20 mouse cellular contexts compared by ENCODE assay signal in genomic region chr12:70904471-70904870, GRCm38 (mm10). TPM values are rescaled to one million over a fixed set of nuclear protein-coding genes. Genes with fewer than 3 reads are reported as not detected.
DNase-seq lines count a peak whose midpoint lies in the region; ATAC-seq lines count a peak whose summit lies in the region.
"Had no signal": no experiment of that assay in that cellular context is flagged by ENCODE, and none has a peak within 500 bp of the region (broad histone marks: within the 10 kb centered on the region; RNA-seq: fewer than 3 reads in every experiment).

No protein-coding gene starts in this region.

- H3K27me3 ChIP-seq in heart, embryonic 12.5 days (replicated peaks): no peaks in the 10 kb centered on the region
- H3K27me3 ChIP-seq in heart, embryonic 10.5 days (ENCODE audit: insufficient read depth, poor library complexity, severe bottlenecking): no peaks in the 10 kb centered on the region
- H3K27me3 ChIP-seq in embryonic facial prominence, embryonic 10.5 days (replicated peaks; ENCODE audit: low read depth, poor library complexity, severe bottlenecking): no peaks in the 10 kb centered on the region
- H3K27me3 ChIP-seq: CH12.LX, Patski had no signal

- H3K4me2 ChIP-seq in heart, embryonic 12.5 days: no peak overlapping the region

- peaks cover 27% of the 10 kb centered on the region for H3K36me3 ChIP-seq in heart, embryonic 12.5 days
- peaks cover 24% of the 10 kb centered on the region for H3K36me3 ChIP-seq in heart, embryonic 10.5 days
- peaks cover 42% of the 10 kb centered on the region for H3K36me3 ChIP-seq in embryonic facial prominence, embryonic 10.5 days (replicated peaks)

- peaks cover 11% of the 10 kb centered on the region for H3K4me1 ChIP-seq in heart, embryonic 12.5 days (replicated peaks)
- H3K4me1 ChIP-seq in heart, embryonic 10.5 days: peaks cover 16% of the 10 kb centered on the region; the same call in 1 of the 2 replicates
- H3K4me1 ChIP-seq in embryonic facial prominence, embryonic 10.5 days: peaks cover 8% of the 10 kb centered on the region; the same call in 1 of the 2 replicates

- no peak overlapping the region for H3K27ac ChIP-seq in heart, embryonic 12.5 days (ENCODE audit: poor library complexity, severe bottlenecking)
- H3K27ac ChIP-seq in heart, embryonic 10.5 days: no peak overlapping the region
- H3K27ac ChIP-seq in embryonic facial prominence, embryonic 10.5 days (replicated peaks): no peak overlapping the region

- 92% methylated on average over 10 of the region's 10 CpGs for WGBS in heart, embryonic 12.5 days
- 91% methylated on average over 10 of the region's 10 CpGs for WGBS in heart, embryonic 10.5 days
- 92% methylated on average over 10 of the region's 10 CpGs for WGBS in embryonic facial prominence, embryonic 10.5 days

- no peak overlapping the region for H3K4me3 ChIP-seq in heart, embryonic 12.5 days
- no peak overlapping the region for H3K4me3 ChIP-seq in heart, embryonic 10.5 days
- H3K4me3 ChIP-seq in embryonic facial prominence, embryonic 10.5 days: no peak overlapping the region

- no peak overlapping the region for H3K9ac ChIP-seq in heart, embryonic 12.5 days

- H3K9me3 ChIP-seq in heart, embryonic 12.5 days (replicated peaks): 0 out of 2 replicates have a peak, but pooled peaks cover 5% of the 10 kb centered on the region
- no peaks in the 10 kb centered on the region; the same call in 1 of the 2 replicates for H3K9me3 ChIP-seq in heart, embryonic 10.5 days
- H3K9me3 ChIP-seq in embryonic facial prominence, embryonic 10.5 days: no peaks in the 10 kb centered on the region
- H3K9me3 ChIP-seq: G1E had no signal

- peak; percentile 81 for DNase-seq in heart, adult 11 months
- peak; percentile 54 for DNase-seq in heart, embryonic 10.5 days (ENCODE audit: low spot score)
- DNase-seq in heart, postnatal 14 days: no peak
- DNase-seq in embryonic facial prominence, embryonic 10.5 days (ENCODE audit: low spot score): peak; percentile 3
- no peak for DNase-seq in gastrocnemius, postnatal 14 days
- DNase-seq: adrenal gland, adult 2 months; adrenal gland, adult 8-10 months; adrenal gland, postnatal 10 days; adrenal gland, postnatal 14 days; adrenal gland, postnatal 25 days; adrenal gland, postnatal 36 days; B cell, adult 2 months; cerebellum, adult 11 months; cerebellum, adult 11-12 months had no signal

- intact Hi-C loops in heart, postnatal 14 days (cut with DNase I): no loop called here
- intact Hi-C loops in gastrocnemius, postnatal 14 days (cut with DNase I; ENCODE audit: low total_unique reads): no loop called here

- no peak for ATAC-seq in heart, embryonic 12.5 days (ENCODE audit: insufficient number of reproducible peaks, low FRiP score)
- ATAC-seq: activated CD4-positive, CD25-positive, alpha-beta regulatory T cell, adult 4 months; CD4-positive, CD25-positive, alpha-beta regulatory T cell, adult 4 months; Patski had no signal

RNA-seq across cellular contexts. Expression of gene Actr10, which starts 33.2 kb away (rescaled TPM):
- 196 and 197 TPM in 2 replicates for polyA plus RNA-seq in heart, embryonic 12.5 days (2016; fragmentation: Nextera tagmentation; extraction: Ambion mirVana)
- 194 and 197 TPM in 2 replicates for polyA plus RNA-seq in heart, embryonic 10.5 days (2016; fragmentation: Nextera tagmentation; extraction: Ambion mirVana)
- 100 to 1,000 TPM; 136 to 141 TPM for total RNA-seq in heart, postnatal 14 days (2021)
- polyA plus RNA-seq in embryonic facial prominence, embryonic 10.5 days (2016; fragmentation: Nextera tagmentation; extraction: Ambion mirVana): 223 and 229 TPM in 2 replicates
- total RNA-seq in gastrocnemius, postnatal 14 days (2021): 100 to 1,000 TPM; 106 to 107 TPM

Comparison
In these comparisons a context has a peak if more than half of its experiments do, and no peak if none do; other contexts are left out.
1. DNase-seq: peak in heart, adult 11 months (single experiment), heart, embryonic 10.5 days (single experiment) and embryonic facial prominence, embryonic 10.5 days (single experiment); none in heart, postnatal 14 days (0 of 2) and gastrocnemius, postnatal 14 days (single experiment).